Mouse (Mus musculus) layer of hippocampus, adult 2 months (tissue): ENCODE results near the gene Rasa2. TPM values are rescaled to one million over a fixed set of nuclear protein-coding genes. Genes with fewer than 3 reads are reported as not detected.
"Not testable (repeated sequence)": the region's sequence is repeated elsewhere in the genome, so short reads cannot be mapped to it uniquely, and the experiment has no call there.

Experiments used
- DNase-seq, 2 experiments: peaks; one replicate each; pipeline ENCODE4 v3.0.0; 2022; ENCODE audit warnings: low spot score in 2 of 2
- H3K27ac ChIP-seq: fragments of 200-600 bp; 2 replicates; pipeline ENCODE4 v1.8.1; 2022
- H3K4me3 ChIP-seq: fragments of 200-600 bp; 2 replicates; pipeline ENCODE4 v1.8.1; 2022; ENCODE audit warnings: mild to moderate bottlenecking
- CTCF ChIP-seq: fragments of 200-600 bp; conservative IDR thresholded peaks from 2 replicates; pipeline ENCODE4 v1.8.1; 2022; ENCODE audit warnings: antibody characterized with exemption, mild to moderate bottlenecking, moderate library complexity
- total RNA-seq, 2 experiments: library from RNA; stranded (reverse); gene quantifications; 2 replicates each; pipeline ENCODE4 v1.2.3; 2021

Rasa2 gene
- total RNA-seq, 2 experiments from 2014 or later: 27.7 to 31.8 TPM

DNA sequence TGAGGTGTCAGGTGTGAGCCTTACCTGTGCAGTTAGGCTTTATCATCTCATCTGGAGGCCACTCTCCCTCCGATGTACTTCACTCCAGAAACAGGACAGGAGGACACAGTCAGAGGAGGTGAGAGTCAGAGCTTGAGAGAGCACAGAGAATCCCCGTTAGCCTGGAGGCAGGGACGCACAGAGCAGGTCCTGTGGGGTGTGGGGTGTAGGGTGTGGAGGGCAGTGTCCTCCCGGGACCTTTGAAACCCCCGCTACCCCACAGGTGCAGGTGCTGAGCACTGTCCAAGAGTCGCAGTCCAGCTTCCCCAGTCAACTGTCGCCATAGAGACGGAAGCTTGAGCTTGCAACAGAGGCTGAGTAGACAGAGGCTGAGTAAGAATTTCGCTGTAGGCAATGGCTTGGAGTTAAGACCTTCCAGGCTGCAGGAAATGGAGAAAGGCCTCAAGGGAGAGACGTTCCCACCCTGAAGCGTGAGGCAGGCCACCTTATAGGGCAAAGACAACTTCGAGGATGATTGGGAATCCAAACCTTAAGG is 106.4 kb downstream of the Rasa2 start, which contains the start of gene Gm28729:
Gm28729 (minus strand) TSS at position 293 of the 535 bp plus-strand sequence.
- Histone ChIP-seq H3K4me3 (no peak within 1 kb of the TSS), H3K27ac (no peak within 1 kb of the TSS)
- TF ChIP-seq CTCF: no peak
- DNase-seq: no peak

DNA sequence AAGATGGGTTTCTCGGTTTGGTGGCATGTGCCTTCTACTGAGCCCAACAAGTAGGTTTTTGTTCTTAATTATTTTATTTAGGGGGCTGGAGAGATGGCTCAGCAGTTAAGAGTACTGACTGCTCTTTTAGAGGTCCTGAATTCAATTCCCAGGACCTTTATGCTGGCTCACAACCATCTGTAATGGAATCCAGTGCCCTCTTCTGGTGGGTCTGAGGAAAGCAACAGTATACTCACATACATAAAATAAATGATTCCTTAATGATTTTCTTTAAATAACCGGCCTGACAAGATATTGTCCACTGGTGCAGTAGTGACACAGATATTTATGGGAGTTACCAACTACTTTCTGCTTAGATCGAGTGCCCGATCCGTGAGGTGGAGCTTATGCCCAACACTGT is 108.3 kb downstream of the Rasa2 start:
- H3K4me3 ChIP-seq: no peak overlapping the region
- no peak overlapping the region for H3K27ac ChIP-seq
- DNase-seq: no peak
- TF ChIP-seq CTCF: peak; percentile 57

DNA sequence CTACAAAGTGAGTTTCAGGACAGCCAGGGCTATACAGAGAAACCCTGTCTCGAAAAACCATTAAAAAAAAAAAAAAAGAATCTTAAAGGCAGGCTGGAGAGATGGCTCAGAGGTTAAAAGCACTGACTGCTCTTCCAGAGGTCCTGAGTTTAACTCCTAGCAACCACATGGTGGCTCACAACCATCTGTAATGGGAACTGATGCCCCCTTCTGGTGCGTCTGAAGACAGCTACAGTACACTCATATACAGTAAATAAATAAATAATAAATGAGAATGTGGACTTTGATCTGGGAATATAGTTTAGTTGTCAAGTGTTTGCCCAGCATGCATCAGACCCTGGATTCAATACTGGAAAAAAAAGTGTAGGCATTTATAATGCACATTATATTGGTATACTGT is 109.8 kb downstream of the Rasa2 start:
- DNase-seq, H3K4me3 ChIP-seq, H3K27ac ChIP-seq: not testable (repeated sequence)
- TF ChIP-seq CTCF: peak; percentile 37

DNA sequence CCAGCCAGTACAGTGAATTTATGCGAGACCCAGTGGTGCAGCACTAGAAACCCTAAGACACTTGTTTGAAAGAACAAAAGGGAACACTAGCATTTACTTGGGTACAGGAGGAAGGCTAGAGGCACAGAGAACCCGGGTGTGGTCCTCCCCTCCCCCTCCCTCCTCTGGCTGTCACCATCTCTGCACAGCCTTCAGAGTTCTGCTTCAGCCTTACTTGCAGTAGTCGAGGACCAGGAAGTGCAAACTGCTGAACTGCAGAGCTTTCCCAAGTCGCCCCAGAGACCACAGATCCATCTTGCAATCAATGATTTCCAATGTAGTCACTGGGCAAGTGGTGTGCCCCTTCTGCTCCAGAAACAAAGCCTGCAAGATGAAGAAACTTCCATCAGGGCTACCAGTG is 114.0 kb downstream of the Rasa2 start:
- Histone ChIP-seq H3K27ac (no peak overlapping the region), H3K4me3 (no peak overlapping the region)
- DNase-seq: no peak
- no peak for TF ChIP-seq CTCF

DNA sequence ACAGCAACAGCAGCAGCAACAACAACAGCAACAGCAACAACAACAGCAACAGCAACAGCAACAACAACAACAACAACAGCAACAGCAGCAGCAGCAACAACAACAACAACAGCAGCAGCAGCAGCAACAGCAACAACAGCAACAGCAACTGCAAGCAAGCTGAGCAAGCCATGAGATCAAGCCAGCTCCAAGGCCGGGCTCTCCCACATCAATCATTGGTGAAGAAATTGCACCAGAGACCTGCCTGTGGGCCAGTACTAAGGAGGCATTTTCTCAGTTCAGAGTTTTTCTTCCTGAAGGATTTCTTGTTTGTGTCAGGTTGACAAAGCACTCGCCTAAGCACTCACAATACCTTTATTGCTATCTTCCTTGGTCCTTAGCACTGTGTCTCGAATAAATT is 114.6 kb downstream of the Rasa2 start:
- no peak for TF ChIP-seq CTCF
- Histone ChIP-seq H3K27ac (no peak overlapping the region), H3K4me3 (no peak overlapping the region)
- DNase-seq: no peak

DNA sequence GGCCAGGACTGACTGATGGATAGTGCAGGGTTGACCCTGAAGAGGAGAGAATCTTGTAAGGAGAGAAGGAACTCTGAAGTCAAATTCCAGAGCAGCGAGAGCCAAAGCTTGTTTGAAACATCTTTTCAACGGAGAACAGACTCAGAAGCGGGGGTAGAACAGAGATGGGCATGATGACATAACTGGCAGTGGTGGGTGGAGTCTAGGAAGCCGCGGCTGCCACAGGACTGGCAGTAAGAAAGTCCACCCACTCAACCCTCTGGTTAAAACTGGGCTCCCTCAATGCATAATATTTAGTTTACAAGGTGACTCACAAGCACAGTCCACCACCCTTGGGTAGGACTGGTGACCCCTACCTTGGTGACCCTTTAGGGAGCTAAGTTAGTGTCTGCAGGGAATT is 115.7 kb downstream of the Rasa2 start:
- DNase-seq: no peak
- H3K4me3 ChIP-seq: no peak overlapping the region
- no peak overlapping the region for H3K27ac ChIP-seq
- no peak for TF ChIP-seq CTCF

DNA sequence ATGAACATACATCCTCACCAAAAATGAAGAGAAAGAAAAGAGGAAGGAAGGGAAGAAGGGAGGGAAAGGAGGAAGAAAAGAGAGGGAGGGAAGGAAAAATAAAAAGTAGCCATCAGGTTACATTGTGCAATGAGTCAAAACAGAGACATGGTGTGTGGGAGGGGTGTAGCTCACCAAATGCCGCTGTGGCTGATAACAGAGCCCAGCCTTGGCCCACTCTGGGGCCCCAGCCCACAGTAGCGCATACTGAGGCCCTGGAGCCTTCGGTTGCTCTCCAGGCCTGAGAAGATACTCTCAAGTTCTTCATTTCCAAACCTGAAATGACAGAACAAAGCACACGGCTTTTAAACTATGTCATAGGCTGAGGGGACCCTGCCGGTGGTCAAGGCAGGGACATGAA is 117.1 kb downstream of the Rasa2 start:
- no peak for TF ChIP-seq CTCF

DNA sequence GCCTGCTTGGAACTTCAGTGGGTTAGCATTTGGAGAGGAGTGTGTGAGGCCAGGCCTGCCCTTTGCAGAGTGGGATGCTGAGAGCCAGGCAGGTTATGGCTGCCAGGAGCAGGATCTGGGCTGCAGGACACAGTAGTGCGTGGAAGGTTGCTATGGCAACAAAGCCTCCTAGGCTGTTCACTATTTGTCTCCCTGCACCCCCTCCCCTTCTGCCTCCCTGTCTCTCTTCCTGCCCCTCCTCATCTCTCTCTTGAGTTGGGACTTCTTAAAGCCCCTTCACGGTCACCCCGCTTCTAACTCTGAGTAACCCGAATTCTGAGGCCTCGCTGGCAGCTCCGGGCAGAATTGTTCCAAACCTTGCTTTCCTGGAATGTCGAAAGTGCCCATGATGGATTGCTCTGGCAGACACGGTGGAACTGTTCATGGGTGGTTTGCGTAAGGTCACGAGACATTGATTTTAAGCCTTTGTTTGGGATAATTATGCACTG is 125.4 kb downstream of the Rasa2 start:
- DNase-seq: peak; percentile 39 to 44
- no peak overlapping the region for H3K27ac ChIP-seq
- no peak for TF ChIP-seq CTCF
- no peak overlapping the region for H3K4me3 ChIP-seq

More for the DNA sequence above, 117.1 kb downstream of the Rasa2 start:
- Histone ChIP-seq H3K27ac (no peak overlapping the region), H3K4me3 (no peak overlapping the region)
- DNase-seq: no peak

DNA sequence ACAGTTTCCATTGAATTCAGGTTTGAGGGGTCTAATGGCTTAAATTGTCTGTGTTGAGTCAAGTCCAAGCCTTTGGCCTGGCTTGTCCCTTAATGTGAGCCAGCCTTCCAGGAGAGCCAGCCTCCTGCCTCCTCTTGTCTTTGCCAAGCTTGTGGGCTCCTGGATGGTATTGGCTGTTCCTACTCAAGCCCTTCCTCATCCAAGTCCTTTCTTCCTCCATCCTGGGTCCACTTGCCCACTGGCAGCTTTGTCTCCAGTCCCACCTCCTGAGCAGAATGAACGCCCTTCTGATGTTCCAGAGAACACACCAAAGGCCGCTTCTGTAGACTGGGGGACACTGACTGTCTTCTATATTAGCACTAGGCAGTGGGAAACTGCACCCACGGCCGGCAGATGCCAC is 126.3 kb downstream of the Rasa2 start:
- no peak overlapping the region for H3K27ac ChIP-seq

DNA sequence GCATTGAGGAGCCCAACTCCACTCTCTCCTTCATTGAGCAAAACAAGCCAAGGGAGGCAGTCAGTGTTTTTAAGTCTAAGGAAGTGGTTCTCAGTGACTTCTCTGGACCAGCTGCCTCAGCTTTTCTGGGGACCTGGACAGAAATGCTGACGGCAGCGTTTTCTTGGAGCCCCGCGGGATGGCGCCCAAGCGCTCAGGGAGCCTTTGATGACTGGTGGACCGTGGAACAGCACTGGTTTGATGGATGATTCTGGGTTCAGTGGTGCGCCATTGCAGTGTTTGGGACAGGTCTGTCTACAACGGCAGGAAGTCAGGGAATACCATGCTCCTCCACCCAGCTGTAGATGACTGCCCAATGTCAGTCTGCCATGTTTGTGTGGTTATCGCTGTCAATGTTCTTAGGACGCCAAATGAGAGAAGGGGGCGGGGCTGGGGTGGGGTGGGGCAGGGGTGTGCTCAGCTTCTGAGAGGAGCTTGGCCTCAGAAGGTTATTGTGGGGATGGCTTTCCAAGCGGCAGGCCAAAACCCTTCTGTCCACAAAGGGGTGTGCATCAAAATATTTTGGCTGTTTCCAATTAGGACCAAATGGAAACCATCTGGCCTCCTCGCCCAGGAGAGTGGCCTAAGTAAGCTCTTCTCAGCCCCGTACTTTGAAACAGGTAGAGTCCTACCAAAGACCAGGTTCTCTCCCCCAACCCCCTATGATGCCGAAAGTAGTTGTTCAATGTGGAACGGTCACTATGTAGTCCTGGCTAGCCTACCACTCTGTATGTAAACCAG is 127.1 kb downstream of the Rasa2 start:
- no peak for TF ChIP-seq CTCF
- Histone ChIP-seq H3K27ac (no peak overlapping the region), H3K4me3 (no peak overlapping the region)
- DNase-seq: no peak

More for the DNA sequence above, 126.3 kb downstream of the Rasa2 start:
- no peak overlapping the region for H3K4me3 ChIP-seq
- TF ChIP-seq CTCF: no peak
- DNase-seq: no peak

DNA sequence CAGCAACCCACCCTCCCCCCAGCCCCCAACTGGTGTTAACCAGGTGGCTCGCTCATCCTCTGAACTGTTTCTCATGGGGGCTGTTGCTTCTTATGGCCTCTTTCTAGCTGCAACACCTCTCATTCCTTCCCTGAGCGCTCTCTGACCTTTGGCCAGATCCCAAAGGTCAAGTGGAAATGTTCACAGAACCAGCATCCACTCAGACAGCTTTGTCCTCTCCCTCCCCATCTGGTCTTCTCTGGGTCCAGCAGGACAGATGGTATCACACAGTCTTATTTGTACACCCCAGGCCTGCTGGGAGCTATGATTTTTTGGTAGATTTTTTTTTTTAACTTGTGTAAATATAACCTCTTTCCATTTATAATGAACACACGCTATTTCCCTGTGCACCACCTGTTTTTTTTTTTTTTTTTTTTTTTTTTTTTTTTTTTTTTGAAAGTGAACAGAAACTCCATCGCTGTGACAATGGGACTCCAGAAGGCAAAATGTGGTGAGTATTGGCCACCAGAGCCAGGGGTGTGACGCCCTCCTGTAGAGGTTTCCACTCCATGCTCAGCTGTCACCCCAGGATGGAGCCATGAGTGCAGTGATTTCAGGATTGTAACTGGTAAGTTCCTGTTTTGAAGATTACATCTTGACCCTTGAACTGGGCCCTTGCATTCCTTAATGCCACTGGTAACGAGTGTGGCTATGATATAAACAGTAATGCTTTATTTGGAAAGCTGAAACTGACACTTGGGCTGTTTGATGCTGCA is 128.4 kb downstream of the Rasa2 start:
- Histone ChIP-seq H3K4me3 (no peak overlapping the region), H3K27ac (no peak overlapping the region)
- no peak for TF ChIP-seq CTCF
- no peak for DNase-seq

DNA sequence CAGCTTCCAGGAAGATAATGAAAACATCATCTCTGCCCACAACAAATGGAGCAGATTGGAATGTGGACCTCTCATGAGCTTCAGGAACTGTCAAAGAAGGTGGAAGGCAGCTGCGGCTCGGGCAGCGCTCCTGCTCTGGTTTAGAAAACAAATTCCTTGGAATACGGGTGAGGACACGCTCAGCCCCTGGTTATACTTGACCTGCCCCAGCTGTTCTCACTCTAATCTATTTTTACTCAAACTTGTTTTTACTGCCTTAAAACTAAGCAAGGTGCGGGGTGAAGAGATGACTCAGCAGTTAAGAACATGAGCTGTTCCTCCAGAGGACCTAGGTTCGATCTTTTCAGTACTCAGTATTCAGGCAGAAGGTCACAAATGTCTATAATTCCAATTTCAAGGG is 130.2 kb downstream of the Rasa2 start:
- no peak for DNase-seq

DNA sequence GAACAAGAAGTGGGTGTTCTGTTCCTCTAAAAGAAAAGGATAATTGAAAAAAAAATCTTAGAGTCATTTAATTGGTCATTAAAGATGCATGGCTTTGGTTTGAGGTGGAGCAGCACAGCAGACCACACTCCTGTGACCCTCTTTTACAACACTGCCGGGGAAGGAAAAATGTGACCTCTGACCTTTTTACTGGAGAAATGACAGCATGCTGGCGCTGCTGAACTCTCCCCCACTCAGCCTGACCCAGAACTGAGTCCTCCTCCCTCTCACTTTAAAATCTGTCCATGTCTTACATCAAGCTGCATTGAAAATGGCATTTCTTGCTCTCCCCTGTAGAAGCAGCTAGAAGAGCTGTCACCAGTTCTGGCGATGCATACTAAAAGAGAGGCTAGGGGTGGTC is 138.2 kb downstream of the Rasa2 start:
- no peak for TF ChIP-seq CTCF
- H3K4me3 ChIP-seq: no peak overlapping the region
- DNase-seq: no peak
- no peak overlapping the region for H3K27ac ChIP-seq

More for the DNA sequence above, 130.2 kb downstream of the Rasa2 start:
- H3K27ac ChIP-seq: no peak overlapping the region
- TF ChIP-seq CTCF: no peak
- H3K4me3 ChIP-seq: no peak overlapping the region
